Mouse (Mus musculus) limb, embryonic 11.5 days (tissue): Measurements from ENCODE around the gene Cdkn1a. TPM values are rescaled to one million over a fixed set of nuclear protein-coding genes. Genes with fewer than 3 reads are reported as not detected.

Experiments
- ATAC-seq: fragments of 200-750 bp; cut with Nextera tagmentation; 2 replicates; pipeline ENCODE4 v1.8.0; 2017; ENCODE audit warnings: low read depth; ENCODE audit not compliant: insufficient number of reproducible peaks, low FRiP score, low TSS enrichment
- DNase-seq: peaks from one replicate; pipeline ENCODE4 v3.0.0-alpha.2; 2015; ENCODE audit warnings: low spot score
- H3K27ac ChIP-seq: fragments of 300-500 bp; sonication (generic); replicated peaks from 2 replicates; pipeline ENCODE4 v1.5.1; 2014; ENCODE audit warnings: low read depth, mild to moderate bottlenecking, low read length
- H3K27me3 ChIP-seq: fragments of 300-500 bp; sonication (generic); 2 replicates; pipeline ENCODE4 v1.6.1; 2014; ENCODE audit warnings: mild to moderate bottlenecking, low read length, mixed read lengths; ENCODE audit not compliant: control insufficient read depth, insufficient read depth
- H3K36me3 ChIP-seq: fragments of 300-500 bp; sonication (generic); 2 replicates; pipeline ENCODE4 v1.6.1; 2014; ENCODE audit warnings: mild to moderate bottlenecking, low read length, moderate library complexity, mixed read lengths; ENCODE audit not compliant: control insufficient read depth, insufficient read depth
- H3K4me1 ChIP-seq: fragments of 300-500 bp; sonication (generic); 2 replicates; pipeline ENCODE4 v1.6.1; 2014; ENCODE audit warnings: low read length, mixed read lengths; ENCODE audit not compliant: control insufficient read depth, insufficient read depth
- H3K4me2 ChIP-seq: fragments of 300-500 bp; sonication (generic); 2 replicates; pipeline ENCODE4 v1.6.1; 2014; ENCODE audit warnings: low read depth, mild to moderate bottlenecking, moderate library complexity; ENCODE audit not compliant: severe bottlenecking
- H3K4me3 ChIP-seq: fragments of 300-500 bp; sonication (generic); 2 replicates; pipeline ENCODE4 v1.5.1; 2014; ENCODE audit warnings: low read depth, low read length
- H3K9ac ChIP-seq: fragments of 300-500 bp; sonication (generic); 2 replicates; pipeline ENCODE4 v1.6.1; 2014; ENCODE audit warnings: mild to moderate bottlenecking, low read length
- H3K9me3 ChIP-seq: fragments of 300-500 bp; sonication (generic); 2 replicates; pipeline ENCODE4 v1.6.1; 2016; ENCODE audit warnings: low read length; ENCODE audit not compliant: control insufficient read depth
- WGBS: fragments of 180-500 bp; shearing (Covaris S2); extraction: QIAGEN DNeasy Blood & Tissue Kit; methylation state at CpG from one replicate; pipeline ENCODE4 v1.1.7; 2014; 5-methylcytosine and 5-hydroxymethylcytosine counted together
- polyA plus RNA-seq: library from polyadenylated mRNA; unstranded; fragments of >200 nt; fragmentation: Nextera tagmentation; extraction: Ambion mirVana; gene quantifications from 2 replicates; pipeline ENCODE4 v1.2.1, GENCODE M21; 2014

Gene Cdkn1a
- polyA plus RNA-seq, 1 experiment from 2014 or later = 41.5 TPM

DNA sequence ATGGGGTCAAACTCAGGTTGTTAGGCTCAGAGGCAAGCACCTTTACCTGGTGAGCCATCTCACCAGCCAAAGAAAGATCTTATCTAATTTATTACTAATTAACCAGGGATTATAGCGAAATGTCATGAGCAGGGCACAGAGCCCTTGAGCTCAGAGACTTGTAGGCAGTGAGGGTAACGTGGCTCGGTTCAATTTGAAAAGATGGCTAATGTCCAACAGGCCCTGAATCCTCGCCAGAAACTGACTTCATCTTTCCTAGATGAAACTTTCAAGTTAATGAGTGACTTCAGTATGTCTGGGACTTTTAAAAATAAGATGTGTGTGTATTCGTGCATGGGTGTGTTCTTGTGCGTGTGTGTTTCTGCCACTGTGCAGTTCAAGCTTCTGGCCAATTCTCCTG lies 32.0 kb downstream of the Cdkn1a start:
- no peaks in the 10 kb centered on the region for H3K9me3 ChIP-seq
- no peak for DNase-seq
- H3K4me3 ChIP-seq = no peak overlapping the region
- no peak for ATAC-seq
- H3K9ac ChIP-seq = no peak overlapping the region
- H3K36me3 ChIP-seq = no peaks in the 10 kb centered on the region
- no peaks in the 10 kb centered on the region for H3K4me1 ChIP-seq
- no peak overlapping the region for H3K27ac ChIP-seq
- H3K4me2 ChIP-seq = no peak overlapping the region
- no peaks in the 10 kb centered on the region for H3K27me3 ChIP-seq
- 89% methylated on average over 6 of the region's 6 CpGs for WGBS

DNA sequence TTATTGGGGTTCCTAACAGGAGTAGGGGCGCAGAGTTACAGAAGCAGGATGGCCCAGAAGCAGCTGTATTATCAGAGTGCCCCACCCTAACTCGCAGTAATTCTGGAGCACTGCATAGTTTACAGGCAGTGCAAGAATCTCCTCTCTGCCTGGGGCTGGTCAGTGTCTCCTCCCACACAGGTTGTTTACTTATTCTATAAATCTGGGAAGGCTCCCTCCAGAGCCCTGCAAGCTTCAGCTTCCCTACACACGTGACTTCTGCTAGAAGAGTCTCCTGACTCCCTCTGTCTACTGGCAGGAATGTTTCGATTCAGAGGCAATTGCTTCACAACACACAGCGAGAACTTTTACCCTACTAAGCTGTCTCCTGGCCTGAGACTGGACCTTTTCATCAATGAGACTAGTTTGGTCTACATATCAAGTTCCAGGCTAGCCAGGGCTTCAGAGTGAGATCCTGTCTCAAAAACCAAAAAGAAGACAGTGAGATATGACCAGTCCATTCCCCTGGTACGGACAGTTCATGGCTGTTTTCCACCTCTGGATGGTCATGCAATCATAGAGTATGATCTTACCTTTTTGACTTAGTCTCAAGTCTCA lies 32.9 kb downstream of the Cdkn1a start:
- 68% methylated on average over 6 of the region's 6 CpGs for WGBS

GRCm38 (mm10) chr17:29126561-29126960 lies 35.8 kb downstream of the Cdkn1a start:
- Histone ChIP-seq H3K4me1 (no peaks in the 10 kb centered on the region), H3K9me3 (no peaks in the 10 kb centered on the region), H3K4me3 (no peak overlapping the region), H3K27me3 (no peaks in the 10 kb centered on the region), H3K4me2 (no peak overlapping the region), H3K36me3 (no peaks in the 10 kb centered on the region), H3K27ac (no peak overlapping the region), H3K9ac (no peak overlapping the region)
- no peak for DNase-seq
- 89% methylated on average over 3 of the region's 3 CpGs for WGBS
- ATAC-seq = no peak

More for the DNA sequence above, 32.9 kb downstream of the Cdkn1a start:
- no peaks in the 10 kb centered on the region for H3K4me1 ChIP-seq
- H3K4me3 ChIP-seq = no peak overlapping the region
- H3K4me2 ChIP-seq = no peak overlapping the region
- no peaks in the 10 kb centered on the region for H3K36me3 ChIP-seq
- H3K9me3 ChIP-seq = no peaks in the 10 kb centered on the region
- ATAC-seq (no peak), DNase-seq (no peak)
- no peak overlapping the region for H3K9ac ChIP-seq
- H3K27me3 ChIP-seq = no peaks in the 10 kb centered on the region
- H3K27ac ChIP-seq = no peak overlapping the region

GRCm38 (mm10) chr17:29129341-29129740 lies 38.6 kb downstream of the Cdkn1a start:
- ATAC-seq (no peak), DNase-seq (no peak)
- 71% methylated on average over 5 of the region's 5 CpGs for WGBS
- Histone ChIP-seq H3K4me1 (no peaks in the 10 kb centered on the region), H3K4me3 (no peak overlapping the region), H3K27me3 (no peaks in the 10 kb centered on the region), H3K27ac (no peak overlapping the region), H3K9me3 (no peaks in the 10 kb centered on the region), H3K9ac (no peak overlapping the region), H3K36me3 (no peaks in the 10 kb centered on the region), H3K4me2 (no peak overlapping the region)

GRCm38 (mm10) chr17:29135066-29135465 lies 44.3 kb downstream of the Cdkn1a start:
- DNase-seq (no peak), ATAC-seq (no peak)
- Histone ChIP-seq H3K9me3 (no peaks in the 10 kb centered on the region), H3K9ac (no peak overlapping the region), H3K27ac (no peak overlapping the region), H3K4me3 (no peak overlapping the region), H3K4me2 (no peak overlapping the region), H3K36me3 (no peaks in the 10 kb centered on the region), H3K27me3 (no peaks in the 10 kb centered on the region), H3K4me1 (no peaks in the 10 kb centered on the region)
- WGBS = 75% methylated on average over 5 of the region's 5 CpGs

DNA sequence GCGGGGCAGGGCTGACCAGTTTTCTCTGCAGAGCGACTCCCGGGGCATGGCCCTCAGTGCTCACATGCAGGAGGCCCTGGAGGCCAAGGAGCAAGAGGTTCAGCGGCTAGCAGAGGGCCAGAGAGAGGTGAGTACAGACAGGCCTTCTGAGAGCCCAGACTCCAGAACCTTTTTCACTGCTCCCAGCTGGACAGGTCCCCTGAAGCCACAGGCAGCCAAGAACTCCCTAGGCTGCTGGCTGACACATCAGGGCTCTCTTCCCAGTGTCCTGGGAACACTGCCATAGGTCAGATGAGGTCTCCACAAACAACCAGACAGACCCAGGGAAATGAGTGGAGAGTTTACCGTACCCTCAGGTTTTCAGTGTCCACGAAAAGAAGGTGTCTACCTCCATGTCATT lies 45.5 kb downstream of the Cdkn1a start:
- Histone ChIP-seq H3K4me1 (no peaks in the 10 kb centered on the region), H3K9ac (no peak overlapping the region), H3K27me3 (no peaks in the 10 kb centered on the region), H3K27ac (no peak overlapping the region), H3K9me3 (no peaks in the 10 kb centered on the region), H3K4me3 (no peak overlapping the region), H3K36me3 (no peaks in the 10 kb centered on the region), H3K4me2 (no peak overlapping the region)
- WGBS = 65% methylated on average over 6 of the region's 6 CpGs
- no peak for ATAC-seq
- no peak for DNase-seq

- no peak for DNase-seq
- H3K27ac ChIP-seq = no peak overlapping the region
- H3K36me3 ChIP-seq = no peaks in the 10 kb centered on the region
- H3K27me3 ChIP-seq = no peaks in the 10 kb centered on the region
- H3K9me3 ChIP-seq = no peaks in the 10 kb centered on the region
- H3K9ac ChIP-seq = no peak overlapping the region
- H3K4me3 ChIP-seq = no peak overlapping the region
- no peaks in the 10 kb centered on the region for H3K4me1 ChIP-seq
- WGBS = 74% methylated on average over 7 of the region's 7 CpGs
- no peak for ATAC-seq
- no peak overlapping the region for H3K4me2 ChIP-seq
Measured at GRCm38 (mm10) chr17:29137906-29138305, 47.1 kb downstream of the Cdkn1a start.

DNA sequence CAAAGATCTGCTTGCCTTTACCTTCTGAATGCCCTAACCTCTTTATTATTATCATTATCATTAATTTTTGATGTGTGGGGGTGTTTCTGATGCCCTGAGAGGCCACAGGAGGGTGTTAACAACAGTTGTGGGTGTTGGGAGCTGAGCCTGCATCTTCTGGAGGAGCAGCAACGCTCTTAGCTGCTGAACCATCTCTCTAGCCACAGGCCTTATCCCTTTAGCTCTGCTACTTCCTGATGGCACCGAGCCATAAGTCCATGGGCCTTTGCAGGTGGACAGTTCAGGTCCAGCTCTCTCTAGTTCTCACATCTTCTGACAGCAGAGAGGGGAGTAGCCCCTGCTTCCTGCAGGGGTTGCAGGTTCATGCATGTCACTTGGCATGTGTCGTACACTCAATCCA lies 50.8 kb downstream of the Cdkn1a start:
- Histone ChIP-seq H3K9me3 (no peaks in the 10 kb centered on the region; the same call in 1 of the 2 replicates), H3K4me2 (no peak overlapping the region), H3K36me3 (no peaks in the 10 kb centered on the region), H3K27ac (no peak overlapping the region), H3K27me3 (no peaks in the 10 kb centered on the region), H3K4me1 (no peaks in the 10 kb centered on the region), H3K4me3 (no peak overlapping the region), H3K9ac (no peak overlapping the region)
- DNase-seq = no peak
- WGBS = 92% methylated on average over 3 of the region's 3 CpGs
- no peak for ATAC-seq

GRCm38 (mm10) chr17:29143266-29143665 lies 52.5 kb downstream of the Cdkn1a start:
- no peaks in the 10 kb centered on the region for H3K36me3 ChIP-seq
- WGBS = 84% methylated on average over 8 of the region's 8 CpGs
- DNase-seq (no peak), ATAC-seq (no peak)
- H3K4me1 ChIP-seq = no peaks in the 10 kb centered on the region
- no peaks in the 10 kb centered on the region; the same call in 1 of the 2 replicates for H3K9me3 ChIP-seq
- no peak overlapping the region for H3K4me2 ChIP-seq
- no peak overlapping the region for H3K4me3 ChIP-seq
- H3K9ac ChIP-seq = no peak overlapping the region
- no peak overlapping the region for H3K27ac ChIP-seq
- no peaks in the 10 kb centered on the region for H3K27me3 ChIP-seq
